Mouse (Mus musculus) heart, embryonic 16.5 days (tissue): ENCODE data around the gene Ntpcr. TPM values are rescaled to one million over a fixed set of nuclear protein-coding genes. Genes with fewer than 3 reads are reported as not detected.

Source experiments
- ATAC-seq: fragments of 200-750 bp; cut with Nextera tagmentation; replicated peaks from 2 replicates; pipeline ENCODE4 v1.8.0; 2017; ENCODE audit warnings: moderate number of reproducible peaks; ENCODE audit not compliant: insufficient read depth, low FRiP score; ENCODE audit errors: extremely low read depth
- H3K27ac ChIP-seq: fragments of 300-500 bp; sonication (generic); 2 replicates; pipeline ENCODE4 v1.5.1; 2014; ENCODE audit warnings: mild to moderate bottlenecking, low read length, control low read depth, moderate library complexity
- H3K27me3 ChIP-seq: fragments of 300-500 bp; sonication (generic); 2 replicates; pipeline ENCODE4 v1.6.1; 2014; ENCODE audit warnings: low read length, mixed read lengths; ENCODE audit not compliant: control insufficient read depth, insufficient read depth
- H3K36me3 ChIP-seq: fragments of 300-500 bp; sonication (generic); 2 replicates; pipeline ENCODE4 v1.6.1; 2014; ENCODE audit not compliant: control insufficient read depth, insufficient read depth
- H3K4me1 ChIP-seq: fragments of 300-500 bp; sonication (generic); 2 replicates; pipeline ENCODE4 v1.6.1; 2014; ENCODE audit warnings: low read length, mixed read lengths; ENCODE audit not compliant: control insufficient read depth, insufficient read depth
- H3K4me2 ChIP-seq: fragments of 300-500 bp; sonication (generic); 2 replicates; pipeline ENCODE4 v1.6.1; 2014; ENCODE audit warnings: low read depth, mild to moderate bottlenecking, control low read depth, low read length
- H3K4me3 ChIP-seq: fragments of 300-500 bp; sonication (generic); 2 replicates; pipeline ENCODE4 v1.5.1; 2014; ENCODE audit warnings: mild to moderate bottlenecking, control low read depth, low read length
- H3K9ac ChIP-seq: fragments of 300-500 bp; sonication (generic); 2 replicates; pipeline ENCODE4 v1.6.1; 2014; ENCODE audit warnings: low read length, control low read depth
- H3K9me3 ChIP-seq: fragments of 300-500 bp; sonication (generic); replicated peaks from 2 replicates; pipeline ENCODE4 v1.6.1; 2016; ENCODE audit warnings: low read length; ENCODE audit not compliant: control insufficient read depth
- WGBS: fragments of 180-500 bp; shearing (Covaris S2); extraction: QIAGEN DNeasy Blood & Tissue Kit; methylation state at CpG from one replicate; pipeline ENCODE4 v1.1.7; 2014; 5-methylcytosine and 5-hydroxymethylcytosine counted together
- polyA plus RNA-seq: library from polyadenylated mRNA; unstranded; fragments of >200 nt; fragmentation: Nextera tagmentation; extraction: Ambion mirVana; gene quantifications from 2 replicates; pipeline ENCODE4 v1.2.1, GENCODE M21; 2015

The Ntpcr gene
- polyA plus RNA-seq, 1 experiment from 2014 or later, result 30.8 TPM

DNA sequence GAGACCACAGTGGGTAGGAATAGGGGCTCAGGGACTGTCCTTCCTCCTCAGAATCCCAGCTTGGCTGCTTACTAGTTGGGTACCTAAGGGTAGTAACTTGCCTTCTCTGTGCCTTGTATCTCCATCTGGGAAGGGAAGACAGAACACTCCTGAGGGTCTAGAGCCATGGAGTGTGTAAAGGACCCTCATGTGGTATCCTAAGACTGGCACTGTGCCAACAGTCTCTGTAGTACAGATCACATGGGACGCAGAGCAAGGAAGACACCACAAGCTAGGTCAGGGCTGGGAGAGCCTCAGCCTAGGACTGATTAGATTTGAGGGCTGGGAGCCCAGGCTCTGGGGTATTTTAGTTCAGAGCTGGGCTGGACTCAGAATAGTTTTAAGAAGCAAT, 27.3 kb downstream of the Ntpcr start:
- no peaks in the 10 kb centered on the region for H3K9me3 ChIP-seq
- H3K27ac ChIP-seq, result no peak overlapping the region
- H3K9ac ChIP-seq, result no peak overlapping the region
- no peaks in the 10 kb centered on the region for H3K36me3 ChIP-seq
- no peak overlapping the region for H3K4me3 ChIP-seq
- ATAC-seq, result 0 out of 2 replicates have a peak, but pooled peaks have one; percentile 43
- WGBS, result 29% methylated on average over 1 of the region's 1 CpGs
- peaks cover 18% of the 10 kb centered on the region for H3K4me1 ChIP-seq
- no peak overlapping the region for H3K4me2 ChIP-seq
- no peaks in the 10 kb centered on the region for H3K27me3 ChIP-seq

DNA sequence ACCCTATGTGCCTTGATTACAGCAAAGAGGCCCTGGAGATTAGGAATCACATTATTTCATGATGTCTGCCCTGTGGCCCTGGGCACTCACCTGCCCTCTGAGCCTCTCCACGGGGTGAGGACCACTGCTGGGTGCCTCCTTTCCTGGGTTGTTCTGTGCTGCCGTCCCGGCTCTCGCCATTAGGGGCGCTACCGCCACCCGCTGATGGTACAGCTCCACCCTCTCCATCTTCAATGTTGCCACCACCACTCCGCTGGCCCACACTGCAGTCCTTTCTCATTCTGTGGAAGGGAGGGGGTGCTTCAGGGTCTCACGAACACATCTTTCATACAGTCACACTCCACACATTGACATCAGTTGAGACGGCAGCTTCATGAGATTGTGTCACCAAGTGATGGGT, 29.3 kb downstream of the Ntpcr start:
- 55% methylated on average over 10 of the region's 10 CpGs for WGBS

DNA sequence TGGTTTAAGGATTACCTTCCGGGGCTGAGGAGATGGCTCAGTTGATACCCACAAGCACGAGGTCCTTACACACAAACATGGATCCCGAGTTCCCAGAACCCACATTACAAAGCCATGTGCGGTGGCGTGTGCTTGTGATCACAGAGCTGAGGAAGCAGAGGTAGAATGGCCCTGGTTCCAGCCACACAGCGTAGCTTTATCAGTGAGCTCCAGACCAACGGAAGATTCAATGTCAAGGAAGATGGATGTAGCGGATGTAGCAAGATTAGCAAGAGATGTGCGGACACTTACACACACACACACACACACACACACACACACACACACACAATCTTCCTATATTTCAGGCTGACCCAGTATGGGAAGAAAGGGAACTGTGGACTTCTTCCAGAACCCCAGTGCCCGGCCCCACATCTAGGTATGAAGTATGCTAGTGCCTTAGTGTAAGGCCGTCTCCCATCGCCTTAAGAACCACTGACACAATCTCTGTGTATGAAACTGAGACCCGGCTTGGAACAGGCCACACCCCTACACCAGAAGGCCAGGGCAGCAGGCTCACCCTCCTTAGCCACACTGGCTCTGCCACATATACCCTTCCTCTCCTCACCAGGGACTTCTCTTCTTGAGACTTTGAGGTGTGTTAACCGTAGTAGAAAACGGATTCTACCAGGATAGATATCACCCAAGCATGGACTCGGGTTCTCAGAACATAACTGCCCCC, 33.5 kb downstream of the Ntpcr start:
- Histone ChIP-seq H3K4me3 (no peak overlapping the region), H3K9ac (no peak overlapping the region)
- WGBS, result 88% methylated on average over 16 of the region's 16 CpGs

More for the DNA sequence above, 29.3 kb downstream of the Ntpcr start:
- no peak for ATAC-seq
- Histone ChIP-seq H3K36me3 (no peaks in the 10 kb centered on the region), H3K4me2 (no peak overlapping the region), H3K9ac (no peak overlapping the region), H3K4me1 (peaks cover 18% of the 10 kb centered on the region), H3K9me3 (no peaks in the 10 kb centered on the region), H3K4me3 (no peak overlapping the region), H3K27me3 (no peaks in the 10 kb centered on the region), H3K27ac (no peak overlapping the region)

DNA sequence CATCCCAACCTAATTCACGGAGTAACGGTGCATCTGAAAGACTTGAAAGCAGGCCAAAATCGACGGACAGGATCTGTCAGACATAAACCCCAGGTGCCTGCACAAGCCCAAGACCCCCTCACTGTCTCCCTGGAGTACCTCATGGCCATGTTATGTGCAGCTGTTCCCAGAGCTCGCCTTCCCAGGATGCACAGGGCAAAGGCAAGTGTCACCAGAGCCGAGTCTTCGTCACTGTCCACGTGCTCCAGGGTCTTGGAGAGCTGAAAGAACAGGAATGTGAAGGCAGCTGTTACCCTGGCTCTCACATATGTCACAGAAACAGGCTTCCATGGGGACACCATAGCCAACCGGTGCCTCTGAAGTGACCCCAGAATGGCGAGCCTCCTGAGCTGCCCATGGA, 38.3 kb downstream of the Ntpcr start:
- Histone ChIP-seq H3K4me1 (no peaks in the 10 kb centered on the region), H3K9ac (no peak overlapping the region), H3K36me3 (no peaks in the 10 kb centered on the region), H3K9me3 (no peaks in the 10 kb centered on the region), H3K27me3 (0 out of 2 replicates have a peak, but pooled peaks cover 2% of the 10 kb centered on the region), H3K4me2 (no peak overlapping the region), H3K4me3 (no peak overlapping the region), H3K27ac (no peak overlapping the region)
- ATAC-seq, result no peak
- 85% methylated on average over 10 of the region's 10 CpGs for WGBS

More for the DNA sequence above, 33.5 kb downstream of the Ntpcr start:
- H3K27ac ChIP-seq, result no peak overlapping the region
- no peak for ATAC-seq
- H3K4me1 ChIP-seq, result no peaks in the 10 kb centered on the region
- H3K4me2 ChIP-seq, result no peak overlapping the region
- H3K27me3 ChIP-seq, result 0 out of 2 replicates have a peak, but pooled peaks cover 2% of the 10 kb centered on the region
- no peaks in the 10 kb centered on the region for H3K36me3 ChIP-seq
- no peaks in the 10 kb centered on the region for H3K9me3 ChIP-seq

DNA sequence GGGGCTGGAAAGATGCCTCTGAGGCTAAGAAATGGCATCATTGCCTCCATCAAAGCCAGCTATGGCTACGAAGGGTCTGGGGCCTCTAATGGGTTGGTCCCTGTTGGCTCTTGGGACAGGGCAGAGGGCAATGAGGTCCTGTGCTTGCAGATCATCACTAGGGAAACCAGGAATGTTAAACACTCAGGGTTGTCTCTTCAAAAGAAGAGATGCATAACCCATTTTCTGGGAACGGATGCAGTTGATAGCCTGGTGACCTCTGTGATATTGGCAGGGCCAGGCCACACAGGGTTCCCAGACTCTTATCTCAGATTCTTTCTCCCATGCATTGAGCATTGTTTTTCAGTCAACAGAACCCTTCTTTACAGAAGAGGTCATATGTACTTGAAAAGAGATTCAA, 42.5 kb downstream of the Ntpcr start:
- Histone ChIP-seq H3K27me3 (0 out of 2 replicates have a peak, but pooled peaks cover 1% of the 10 kb centered on the region), H3K4me3 (no peak overlapping the region), H3K4me1 (no peaks in the 10 kb centered on the region), H3K4me2 (no peak overlapping the region), H3K27ac (no peak overlapping the region), H3K9ac (no peak overlapping the region), H3K36me3 (no peaks in the 10 kb centered on the region), H3K9me3 (no peaks in the 10 kb centered on the region)
- no peak for ATAC-seq
- 23% methylated on average over 2 of the region's 2 CpGs for WGBS

DNA sequence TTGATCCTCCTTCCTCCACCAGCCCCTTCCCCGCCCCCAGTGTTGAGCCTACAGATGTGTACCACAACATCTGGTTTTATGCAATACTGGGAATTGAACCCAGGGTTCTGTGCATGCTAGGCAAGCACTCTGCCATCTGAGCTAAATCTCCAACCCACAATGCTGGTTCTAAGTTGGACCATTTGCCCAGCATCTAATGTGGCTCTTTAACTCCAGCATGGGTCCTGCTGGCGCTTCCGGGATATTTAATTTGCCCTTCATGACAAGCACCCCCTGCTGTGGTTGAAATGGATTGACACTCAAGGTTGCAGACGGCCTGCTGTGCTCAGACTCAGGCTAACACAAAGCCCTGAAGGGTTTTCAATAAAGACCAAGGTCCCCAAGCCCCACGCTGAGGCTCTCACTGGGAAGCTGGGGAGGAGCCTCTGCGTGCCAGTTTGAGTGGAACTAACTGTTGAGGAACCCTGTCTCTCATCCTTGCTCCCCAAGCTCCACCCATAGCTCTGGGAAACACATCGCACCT, 43.6 kb downstream of the Ntpcr start:
- no peak overlapping the region for H3K9ac ChIP-seq
- ATAC-seq, result no peak
- no peaks in the 10 kb centered on the region for H3K9me3 ChIP-seq
- WGBS, result 65% methylated on average over 7 of the region's 7 CpGs
- H3K4me3 ChIP-seq, result no peak overlapping the region
- no peak overlapping the region for H3K4me2 ChIP-seq
- H3K27ac ChIP-seq, result no peak overlapping the region
- H3K27me3 ChIP-seq, result no peaks in the 10 kb centered on the region
- H3K4me1 ChIP-seq, result no peaks in the 10 kb centered on the region
- no peaks in the 10 kb centered on the region for H3K36me3 ChIP-seq

DNA sequence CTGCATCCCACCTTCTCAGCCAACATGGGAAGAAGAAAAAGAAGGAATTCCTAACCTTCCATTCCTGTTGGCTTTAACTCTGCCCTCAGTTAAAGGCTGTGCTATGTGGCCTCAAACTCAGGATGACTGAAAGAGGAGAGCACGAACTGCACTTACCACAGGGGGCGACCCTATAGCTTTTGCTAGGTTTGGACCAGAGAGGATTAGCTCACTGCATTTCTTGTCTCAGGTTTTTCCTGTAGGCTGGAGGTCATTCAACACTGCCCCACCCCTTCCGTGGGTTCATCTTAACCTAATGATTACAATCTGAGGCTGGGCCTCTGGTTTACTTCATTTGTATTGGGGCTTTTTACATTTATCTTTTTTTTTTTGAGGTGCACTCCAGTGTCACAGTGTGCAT, 45.3 kb downstream of the Ntpcr start:
- WGBS, result 68% methylated on average over 3 of the region's 3 CpGs
- H3K9me3 ChIP-seq, result no peaks in the 10 kb centered on the region
- no peaks in the 10 kb centered on the region for H3K27me3 ChIP-seq
- H3K27ac ChIP-seq, result no peak overlapping the region
- no peak overlapping the region for H3K4me2 ChIP-seq
- no peaks in the 10 kb centered on the region for H3K4me1 ChIP-seq
- H3K36me3 ChIP-seq, result no peaks in the 10 kb centered on the region
- no peak overlapping the region for H3K4me3 ChIP-seq
- no peak overlapping the region for H3K9ac ChIP-seq
- no peak for ATAC-seq

DNA sequence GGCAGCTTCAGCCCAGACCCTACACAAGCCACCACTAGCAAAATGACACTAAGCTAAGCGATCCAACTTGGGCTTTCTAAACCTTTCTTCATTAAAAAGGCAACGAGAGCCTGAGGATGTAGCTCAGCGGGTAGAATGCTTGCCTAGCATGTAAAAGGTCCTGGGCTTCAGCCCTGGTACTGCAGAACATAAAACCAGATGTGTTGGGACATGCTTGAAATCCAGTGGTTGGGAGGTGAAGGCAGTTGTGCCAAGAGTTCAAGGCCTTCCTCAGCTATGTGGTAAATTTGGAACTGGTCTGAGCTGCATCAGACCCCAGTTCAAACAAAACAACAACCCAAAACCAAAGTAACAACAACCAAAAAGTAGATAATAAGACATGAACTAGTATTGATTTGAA, 46.6 kb downstream of the Ntpcr start:
- H3K27me3 ChIP-seq, result no peaks in the 10 kb centered on the region
- H3K36me3 ChIP-seq, result no peaks in the 10 kb centered on the region
- no peak overlapping the region for H3K9ac ChIP-seq
- no peak overlapping the region for H3K27ac ChIP-seq
- ATAC-seq, result no peak
- H3K4me1 ChIP-seq, result no peaks in the 10 kb centered on the region
- no peaks in the 10 kb centered on the region for H3K9me3 ChIP-seq
- H3K4me3 ChIP-seq, result no peak overlapping the region
- WGBS, result 85% methylated on average over 3 of the region's 3 CpGs
- H3K4me2 ChIP-seq, result no peak overlapping the region

DNA sequence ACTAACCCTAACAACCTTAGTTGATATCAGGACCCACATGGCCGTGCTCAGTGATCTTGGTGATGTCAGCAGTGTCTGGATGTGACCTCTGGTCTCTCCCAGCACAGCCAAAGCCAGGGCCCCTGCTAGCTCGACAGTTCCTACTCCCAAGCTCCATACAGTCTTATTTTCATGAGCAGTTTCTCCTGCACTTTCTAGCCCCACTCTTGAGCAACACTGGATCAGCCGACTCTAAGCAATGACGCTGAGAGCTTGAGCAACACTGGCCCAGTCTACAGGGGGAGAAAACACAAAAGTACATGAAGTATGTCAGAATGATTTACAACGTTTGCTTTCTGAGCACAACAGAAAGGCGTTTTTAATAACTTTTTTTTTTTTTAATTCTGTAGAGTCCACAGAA, 47.0 kb downstream of the Ntpcr start:
- Histone ChIP-seq H3K4me1 (no peaks in the 10 kb centered on the region), H3K27ac (no peak overlapping the region), H3K4me3 (no peak overlapping the region), H3K9ac (no peak overlapping the region), H3K27me3 (no peaks in the 10 kb centered on the region), H3K36me3 (no peaks in the 10 kb centered on the region), H3K9me3 (no peaks in the 10 kb centered on the region), H3K4me2 (no peak overlapping the region)
- WGBS, result 62% methylated on average over 6 of the region's 6 CpGs
- no peak for ATAC-seq
